Mouse (Mus musculus): ENCODE measurements around the gene Nup210. TPM values are rescaled to one million over a fixed set of nuclear protein-coding genes. Genes with fewer than 3 reads are reported as not detected.

Gene Nup210
- polyA plus RNA-seq, 1 experiment from 2014 or later: 37.4 TPM

DNA sequence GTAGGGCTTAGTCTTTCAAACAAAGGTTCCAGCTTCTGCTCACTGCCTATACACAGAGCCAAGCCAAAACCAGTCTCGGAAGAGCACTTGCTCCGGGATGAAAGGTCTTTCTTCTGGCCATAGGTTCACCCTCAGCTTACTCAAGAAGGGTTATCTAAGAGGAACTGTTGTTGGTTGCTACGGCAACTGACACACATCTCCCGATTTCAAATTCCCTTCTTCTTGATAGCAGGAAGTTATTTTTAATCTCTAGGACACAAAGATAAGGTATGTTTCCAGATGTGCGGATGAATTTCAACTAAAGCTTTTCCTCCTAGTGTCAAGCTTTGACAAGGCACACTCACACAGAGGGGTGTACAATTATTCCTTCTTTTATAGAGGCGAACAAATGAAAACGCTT is 68.6 kb downstream of the Nup210 start:
- H3K4me2 ChIP-seq (ENCODE audit: low read depth, low read length, severe bottlenecking): no peak overlapping the region
- H3K4me1 ChIP-seq (replicated peaks; ENCODE audit: control insufficient read depth, insufficient read depth, low read length): no peaks in the 10 kb centered on the region
- H3K9ac ChIP-seq (ENCODE audit: low read length): no peak overlapping the region
- H3K36me3 ChIP-seq (ENCODE audit: control insufficient read depth, insufficient read depth, low read length): no peaks in the 10 kb centered on the region
- WGBS: 86% methylated on average over 7 of the region's 7 CpGs
- DNase-seq (ENCODE audit: low spot score) (no peak), ATAC-seq (replicated peaks; ENCODE audit: low FRiP score) (no peak)
- H3K4me3 ChIP-seq (ENCODE audit: low read depth, low read length): no peak overlapping the region
- H3K9me3 ChIP-seq (ENCODE audit: control insufficient read depth, low read length): no peaks in the 10 kb centered on the region
- no peaks in the 10 kb centered on the region for H3K27me3 ChIP-seq (ENCODE audit: control insufficient read depth, insufficient read depth, low read length)
- H3K27ac ChIP-seq (ENCODE audit: low read depth, low read length): no peak overlapping the region

DNA sequence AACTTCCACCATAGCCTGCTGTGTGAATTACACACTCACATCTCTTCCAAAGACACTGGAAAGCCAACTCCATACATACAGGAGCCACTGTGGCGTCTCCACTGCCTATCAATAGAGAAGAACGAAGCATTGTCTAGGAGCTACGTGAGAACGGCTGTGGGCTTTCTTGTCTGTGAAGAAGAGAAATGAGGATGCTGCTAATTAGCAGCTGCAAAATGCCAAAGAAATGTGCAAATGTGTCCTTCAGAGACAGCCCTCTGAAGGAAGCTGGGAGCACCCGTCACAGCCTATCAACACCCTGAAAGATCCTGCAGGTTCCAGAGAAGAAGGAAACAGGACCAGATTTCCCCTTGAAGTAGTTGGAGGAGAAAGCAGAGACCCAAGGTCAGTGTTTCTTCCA is 69.2 kb downstream of the Nup210 start:
- 78% methylated on average over 5 of the region's 5 CpGs for WGBS
- H3K9me3 ChIP-seq (ENCODE audit: control insufficient read depth, low read length): no peaks in the 10 kb centered on the region
- H3K4me2 ChIP-seq (ENCODE audit: low read depth, low read length, severe bottlenecking): no peak overlapping the region
- no peak overlapping the region for H3K4me3 ChIP-seq (ENCODE audit: low read depth, low read length)
- DNase-seq (ENCODE audit: low spot score): no peak
- H3K4me1 ChIP-seq (replicated peaks; ENCODE audit: control insufficient read depth, insufficient read depth, low read length): no peaks in the 10 kb centered on the region
- H3K36me3 ChIP-seq (ENCODE audit: control insufficient read depth, insufficient read depth, low read length): no peaks in the 10 kb centered on the region
- no peak overlapping the region for H3K27ac ChIP-seq (ENCODE audit: low read depth, low read length)
- no peak overlapping the region for H3K9ac ChIP-seq (ENCODE audit: low read length)
- no peaks in the 10 kb centered on the region for H3K27me3 ChIP-seq (ENCODE audit: control insufficient read depth, insufficient read depth, low read length)
- ATAC-seq (replicated peaks; ENCODE audit: low FRiP score): no peak

DNA sequence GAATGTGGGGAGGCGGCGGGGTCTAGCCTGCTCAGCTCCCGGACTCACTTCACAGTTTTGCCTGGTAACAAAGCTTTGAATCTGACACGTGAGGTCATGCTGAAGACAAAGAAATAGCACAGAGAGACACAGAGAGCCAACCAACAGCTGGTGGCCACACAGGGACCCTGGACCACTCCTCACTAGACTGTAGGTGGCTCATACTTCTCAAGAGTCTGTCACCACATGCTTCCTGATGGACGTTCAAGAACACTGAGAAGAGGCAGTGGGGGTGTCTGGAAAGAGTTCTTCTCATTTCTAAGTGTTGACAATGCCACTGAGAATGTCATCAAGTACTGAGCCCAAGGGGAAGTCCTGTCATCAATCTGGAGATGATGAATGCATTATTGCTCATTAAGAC is 70.4 kb downstream of the Nup210 start:
- H3K36me3 ChIP-seq (ENCODE audit: control insufficient read depth, insufficient read depth, low read length): no peaks in the 10 kb centered on the region
- H3K9me3 ChIP-seq (ENCODE audit: control insufficient read depth, low read length): no peaks in the 10 kb centered on the region
- ATAC-seq (replicated peaks; ENCODE audit: low FRiP score) (no peak), DNase-seq (ENCODE audit: low spot score) (no peak)
- H3K4me1 ChIP-seq (replicated peaks; ENCODE audit: control insufficient read depth, insufficient read depth, low read length): no peaks in the 10 kb centered on the region
- WGBS: 79% methylated on average over 5 of the region's 5 CpGs
- no peak overlapping the region for H3K9ac ChIP-seq (ENCODE audit: low read length)
- H3K27me3 ChIP-seq (ENCODE audit: control insufficient read depth, insufficient read depth, low read length): no peaks in the 10 kb centered on the region
- H3K27ac ChIP-seq (ENCODE audit: low read depth, low read length): no peak overlapping the region
- H3K4me2 ChIP-seq (ENCODE audit: low read depth, low read length, severe bottlenecking): no peak overlapping the region
- no peak overlapping the region for H3K4me3 ChIP-seq (ENCODE audit: low read depth, low read length)

DNA sequence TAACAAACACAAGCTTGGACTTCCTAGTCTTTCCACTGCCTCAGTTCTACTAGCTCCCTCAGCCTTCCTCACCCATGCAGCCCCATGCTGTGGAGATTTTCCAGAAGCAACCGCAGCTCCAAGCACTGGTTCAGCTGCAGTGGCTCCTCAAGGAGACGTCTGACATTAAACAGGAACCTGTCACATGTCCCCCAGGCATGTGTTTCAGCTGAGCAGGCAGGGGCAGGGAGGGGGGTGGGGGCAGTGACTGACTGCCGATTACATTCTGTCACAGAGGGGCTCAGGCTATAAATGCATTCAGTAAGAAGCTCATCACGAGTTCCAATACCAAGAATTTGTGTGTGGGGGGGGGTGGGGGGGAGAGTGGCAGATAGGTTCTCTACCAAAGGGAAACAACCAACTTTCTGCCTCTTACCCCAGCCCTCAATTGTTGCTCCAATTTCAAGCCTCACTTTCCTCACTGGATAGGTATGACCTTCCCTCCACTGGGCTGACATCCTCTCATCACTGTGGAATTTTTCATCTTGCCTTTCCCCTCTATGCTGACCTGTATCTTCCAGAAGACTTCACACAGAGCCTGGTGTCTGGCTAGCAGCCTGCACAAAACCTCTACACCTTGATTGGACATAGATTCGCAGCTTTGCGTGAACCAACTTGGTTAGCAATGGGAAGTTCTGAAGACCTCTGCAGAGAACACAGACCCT is 71.8 kb downstream of the Nup210 start:
- H3K4me3 ChIP-seq (ENCODE audit: low read depth, low read length): no peak overlapping the region
- H3K27ac ChIP-seq (ENCODE audit: low read depth, low read length): no peak overlapping the region
- H3K9me3 ChIP-seq (ENCODE audit: control insufficient read depth, low read length): no peaks in the 10 kb centered on the region
- H3K27me3 ChIP-seq (ENCODE audit: control insufficient read depth, insufficient read depth, low read length): no peaks in the 10 kb centered on the region
- H3K36me3 ChIP-seq (ENCODE audit: control insufficient read depth, insufficient read depth, low read length): no peaks in the 10 kb centered on the region
- no peaks in the 10 kb centered on the region for H3K4me1 ChIP-seq (replicated peaks; ENCODE audit: control insufficient read depth, insufficient read depth, low read length)
- ATAC-seq (replicated peaks; ENCODE audit: low FRiP score) (no peak), DNase-seq (ENCODE audit: low spot score) (no peak)
- WGBS: 69% methylated on average over 6 of the region's 6 CpGs
- H3K9ac ChIP-seq (ENCODE audit: low read length): no peak overlapping the region
- no peak overlapping the region for H3K4me2 ChIP-seq (ENCODE audit: low read depth, low read length, severe bottlenecking)

DNA sequence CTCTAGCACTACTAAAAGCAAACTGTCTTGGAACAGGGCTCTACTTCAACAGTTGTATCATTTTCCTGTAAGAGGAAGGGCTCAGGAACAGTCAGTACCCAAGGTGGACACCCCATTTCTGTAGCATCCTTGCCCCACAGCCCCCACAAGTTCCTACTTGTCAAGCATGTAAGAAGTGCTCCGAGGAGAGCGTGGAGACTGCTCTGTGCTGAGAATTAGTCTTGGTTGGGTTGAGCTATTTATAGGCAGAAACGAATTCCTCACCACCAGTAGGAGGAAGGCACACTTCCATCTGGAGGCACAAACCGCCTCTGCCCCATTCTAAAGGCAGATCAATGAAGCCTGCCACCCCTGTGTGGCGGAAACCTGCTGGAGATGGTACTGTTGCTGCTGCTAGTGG is 75.3 kb downstream of the Nup210 start:
- H3K4me3 ChIP-seq (ENCODE audit: low read depth, low read length): no peak overlapping the region
- DNase-seq (ENCODE audit: low spot score): no peak
- H3K27ac ChIP-seq (ENCODE audit: low read depth, low read length): no peak overlapping the region
- H3K9ac ChIP-seq (ENCODE audit: low read length): no peak overlapping the region
- ATAC-seq (replicated peaks; ENCODE audit: low FRiP score): no peak
- no peaks in the 10 kb centered on the region for H3K27me3 ChIP-seq (ENCODE audit: control insufficient read depth, insufficient read depth, low read length)
- no peak overlapping the region for H3K4me2 ChIP-seq (ENCODE audit: low read depth, low read length, severe bottlenecking)
- H3K4me1 ChIP-seq (replicated peaks; ENCODE audit: control insufficient read depth, insufficient read depth, low read length): no peaks in the 10 kb centered on the region
- no peaks in the 10 kb centered on the region; the same call in 1 of the 2 replicates for H3K36me3 ChIP-seq (ENCODE audit: control insufficient read depth, insufficient read depth, low read length)
- no peaks in the 10 kb centered on the region for H3K9me3 ChIP-seq (ENCODE audit: control insufficient read depth, low read length)
- WGBS: 51% methylated on average over 5 of the region's 5 CpGs

DNA sequence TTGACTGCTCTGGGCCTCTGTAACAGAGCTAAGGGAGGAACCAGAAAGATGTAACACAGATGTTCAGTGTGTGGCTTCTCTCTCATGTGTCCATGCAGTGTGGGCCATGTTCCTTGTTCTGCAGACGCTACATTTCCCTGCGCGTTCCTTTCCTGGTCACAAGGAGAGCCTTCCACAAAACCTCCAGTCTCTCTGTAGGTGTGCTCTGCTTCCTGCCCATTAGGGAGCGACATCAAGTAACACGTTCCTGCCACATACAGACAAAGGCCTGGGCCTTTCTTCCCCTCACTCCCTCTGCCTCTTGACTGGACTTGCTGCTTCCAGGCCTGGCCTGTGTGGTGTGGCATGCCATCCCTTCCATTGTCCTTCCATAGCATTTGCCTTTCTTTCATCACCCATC is 88.4 kb downstream of the Nup210 start:
- H3K4me1 ChIP-seq (replicated peaks; ENCODE audit: control insufficient read depth, insufficient read depth, low read length): 0 out of 2 replicates have a peak, but pooled peaks cover 2% of the 10 kb centered on the region
- 84% methylated on average over 5 of the region's 5 CpGs for WGBS
- no peaks in the 10 kb centered on the region for H3K36me3 ChIP-seq (ENCODE audit: control insufficient read depth, insufficient read depth, low read length)
- H3K4me2 ChIP-seq (ENCODE audit: low read depth, low read length, severe bottlenecking): no peak overlapping the region
- no peak overlapping the region for H3K4me3 ChIP-seq (ENCODE audit: low read depth, low read length)
- H3K27me3 ChIP-seq (ENCODE audit: control insufficient read depth, insufficient read depth, low read length): no peaks in the 10 kb centered on the region
- H3K27ac ChIP-seq (ENCODE audit: low read depth, low read length): no peak overlapping the region
- ATAC-seq (replicated peaks; ENCODE audit: low FRiP score): no peak
- H3K9me3 ChIP-seq (ENCODE audit: control insufficient read depth, low read length): no peaks in the 10 kb centered on the region
- no peak overlapping the region for H3K9ac ChIP-seq (ENCODE audit: low read length)
- no peak for DNase-seq (ENCODE audit: low spot score)

DNA sequence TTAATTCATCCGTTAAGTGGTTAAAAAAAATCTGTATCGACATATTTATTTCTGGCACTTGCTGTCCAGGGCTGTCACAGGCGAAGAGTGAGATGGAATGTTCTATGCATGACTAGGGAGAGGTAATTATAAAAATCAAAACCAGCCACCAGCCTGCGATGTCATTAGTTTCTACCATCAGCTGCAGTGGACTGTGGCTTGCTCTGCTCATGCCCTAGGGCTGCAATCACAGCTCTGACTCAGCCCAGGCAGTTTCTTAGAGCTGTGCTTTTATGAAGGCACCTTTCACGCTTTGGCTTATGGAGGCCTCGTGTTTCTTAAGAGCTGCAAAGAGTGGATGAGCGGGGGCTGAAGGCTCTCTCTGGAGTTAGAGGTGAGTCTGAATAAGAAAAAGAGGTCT is 95.8 kb downstream of the Nup210 start:
- Histone ChIP-seq H3K9ac (ENCODE audit: low read length) (no peak overlapping the region), H3K4me3 (ENCODE audit: low read depth, low read length) (no peak overlapping the region), H3K9me3 (ENCODE audit: control insufficient read depth, low read length) (no peaks in the 10 kb centered on the region), H3K4me2 (ENCODE audit: low read depth, low read length, severe bottlenecking) (no peak overlapping the region), H3K4me1 (replicated peaks; ENCODE audit: control insufficient read depth, insufficient read depth, low read length) (no peaks in the 10 kb centered on the region), H3K27me3 (ENCODE audit: control insufficient read depth, insufficient read depth, low read length) (no peaks in the 10 kb centered on the region), H3K27ac (ENCODE audit: low read depth, low read length) (no peak overlapping the region), H3K36me3 (ENCODE audit: control insufficient read depth, insufficient read depth, low read length) (no peaks in the 10 kb centered on the region)
- 83% methylated on average over 7 of the region's 7 CpGs for WGBS
- DNase-seq (ENCODE audit: low spot score) (no peak), ATAC-seq (replicated peaks; ENCODE audit: low FRiP score) (no peak)

DNA sequence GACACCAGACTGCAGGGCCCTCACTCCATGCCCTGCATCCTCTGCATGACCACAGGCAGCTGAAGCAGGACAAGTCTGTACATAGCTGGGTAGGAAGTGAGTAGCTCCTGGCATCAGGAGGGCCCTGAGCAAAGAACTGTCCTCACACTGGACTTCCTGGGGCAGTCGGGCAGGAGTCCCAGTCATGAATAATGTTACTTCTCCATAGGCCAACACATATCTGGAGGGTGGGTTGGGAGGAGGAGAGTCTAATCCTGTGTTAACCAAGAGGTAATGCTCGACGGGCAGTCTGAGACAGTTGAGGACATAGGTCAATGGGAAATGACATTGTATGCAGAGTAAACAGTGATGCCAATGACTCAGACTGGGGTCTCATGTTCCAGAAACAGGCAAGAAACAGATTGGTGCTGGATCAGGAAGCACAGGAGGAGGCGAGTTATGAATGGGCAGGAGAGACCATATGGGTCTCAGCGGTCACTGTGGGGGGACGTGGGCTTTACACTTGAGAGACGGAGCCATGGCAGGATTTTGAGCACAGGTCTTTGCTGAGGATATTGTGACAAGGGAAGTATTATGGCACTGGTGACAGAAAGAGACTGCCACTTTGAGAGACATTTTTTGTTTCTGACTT is 99.9 kb downstream of the Nup210 start:
- DNase-seq (ENCODE audit: low spot score) (no peak), ATAC-seq (replicated peaks; ENCODE audit: low FRiP score) (no peak)
- 83% methylated on average over 7 of the region's 7 CpGs for WGBS
- H3K4me1 ChIP-seq (replicated peaks; ENCODE audit: control insufficient read depth, insufficient read depth, low read length): no peaks in the 10 kb centered on the region
- H3K4me2 ChIP-seq (ENCODE audit: low read depth, low read length, severe bottlenecking): no peak overlapping the region
- no peaks in the 10 kb centered on the region for H3K9me3 ChIP-seq (ENCODE audit: control insufficient read depth, low read length)
- no peaks in the 10 kb centered on the region for H3K27me3 ChIP-seq (ENCODE audit: control insufficient read depth, insufficient read depth, low read length)
- H3K9ac ChIP-seq (ENCODE audit: low read length): no peak overlapping the region
- H3K27ac ChIP-seq (ENCODE audit: low read depth, low read length): no peak overlapping the region
- no peaks in the 10 kb centered on the region for H3K36me3 ChIP-seq (ENCODE audit: control insufficient read depth, insufficient read depth, low read length)
- no peak overlapping the region for H3K4me3 ChIP-seq (ENCODE audit: low read depth, low read length)
